Mouse (Mus musculus) embryonic facial prominence, embryonic 11.5 days (tissue): ENCODE measurements around the gene Pole4. TPM values are rescaled to one million over a fixed set of nuclear protein-coding genes. Genes with fewer than 3 reads are reported as not detected.

Experiments
- ATAC-seq: fragments of 200-750 bp; cut with Nextera tagmentation; replicated peaks from 2 replicates; pipeline ENCODE4 v1.8.0; 2017; ENCODE audit warnings: low read depth; ENCODE audit not compliant: insufficient number of reproducible peaks, low FRiP score, low TSS enrichment
- DNase-seq: peaks from one replicate; pipeline ENCODE4 v3.0.0-alpha.2; 2015; ENCODE audit warnings: low spot score
- H3K27ac ChIP-seq: fragments of 300-500 bp; sonication (generic); replicated peaks from 2 replicates; pipeline ENCODE4 v1.5.1; 2014; ENCODE audit warnings: mild to moderate bottlenecking, low read depth, low read length, control low read depth
- H3K27me3 ChIP-seq: fragments of 300-500 bp; sonication (generic); 2 replicates; pipeline ENCODE4 v1.6.1; 2014; ENCODE audit warnings: mild to moderate bottlenecking, low read length, moderate library complexity, mixed read lengths; ENCODE audit not compliant: control insufficient read depth, insufficient read depth
- H3K36me3 ChIP-seq: fragments of 300-500 bp; sonication (generic); replicated peaks from 2 replicates; pipeline ENCODE4 v1.6.1; 2014; ENCODE audit warnings: low read depth, mild to moderate bottlenecking, low read length, moderate library complexity, mixed read lengths; ENCODE audit not compliant: control insufficient read depth, insufficient read depth
- H3K4me1 ChIP-seq: fragments of 300-500 bp; sonication (generic); 2 replicates; pipeline ENCODE4 v1.6.1; 2014; ENCODE audit warnings: low read length, mixed read lengths; ENCODE audit not compliant: control insufficient read depth, insufficient read depth
- H3K4me2 ChIP-seq: fragments of 300-500 bp; sonication (generic); 2 replicates; pipeline ENCODE4 v1.6.1; 2014; ENCODE audit warnings: low read depth, mild to moderate bottlenecking, control low read depth, low read length, moderate library complexity
- H3K4me3 ChIP-seq: fragments of 300-500 bp; sonication (generic); 2 replicates; pipeline ENCODE4 v1.5.1; 2014; ENCODE audit warnings: low read depth, low read length, control low read depth
- H3K9ac ChIP-seq: fragments of 300-500 bp; sonication (generic); replicated peaks from 2 replicates; pipeline ENCODE4 v1.6.1; 2014; ENCODE audit warnings: mild to moderate bottlenecking, control low read depth, low read length
- H3K9me3 ChIP-seq: fragments of 300-500 bp; sonication (generic); replicated peaks from 2 replicates; pipeline ENCODE4 v1.6.1; 2016; ENCODE audit warnings: mild to moderate bottlenecking, low read length, inconsistent platforms, mixed read lengths; ENCODE audit not compliant: control insufficient read depth
- WGBS: fragments of 180-500 bp; shearing (Covaris S2); extraction: QIAGEN DNeasy Blood & Tissue Kit; methylation state at CpG from one replicate; pipeline ENCODE4 v1.1.7; 2014; 5-methylcytosine and 5-hydroxymethylcytosine counted together
- polyA plus RNA-seq: library from polyadenylated mRNA; unstranded; fragments of >200 nt; fragmentation: Nextera tagmentation; extraction: Ambion mirVana; gene quantifications from 2 replicates; pipeline ENCODE4 v1.2.1, GENCODE M21; 2014

The Pole4 gene
- 116 and 118 TPM in 2 replicates for polyA plus RNA-seq

DNA sequence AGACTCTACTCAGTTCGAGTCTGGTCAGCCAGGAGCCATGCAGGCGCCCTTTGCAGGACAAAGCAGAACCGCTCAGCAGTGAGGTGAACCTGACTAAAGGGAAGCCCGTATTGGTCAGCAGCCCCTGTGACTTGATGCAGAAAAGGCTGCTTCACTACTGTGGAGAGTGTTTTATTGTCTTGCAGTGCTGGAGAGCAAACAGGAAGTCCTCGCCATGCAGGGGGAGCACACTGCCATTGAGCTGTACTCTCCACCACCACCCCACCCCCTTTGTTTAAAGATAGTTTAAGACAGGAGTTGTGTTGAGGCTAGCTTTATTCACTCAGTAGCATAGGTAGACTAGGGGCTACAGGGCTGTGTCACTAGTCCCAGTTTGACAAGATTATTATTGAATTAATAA is at the start of gene Pole4:
Gene Pole4 (minus strand): TSS at position 145 of the 400 bp plus-strand sequence.
- Histone ChIP-seq H3K9ac (no peak within 1 kb of the TSS), H3K9me3 (no peaks in the 10 kb centered on the region), H3K4me2 (no peak within 1 kb of the TSS), H3K36me3 (no peaks in the 10 kb centered on the region), H3K4me1 (no peaks in the 10 kb centered on the region), H3K27me3 (no peaks in the 10 kb centered on the region), H3K27ac (no peak within 1 kb of the TSS), H3K4me3 (no peak within 1 kb of the TSS)
- 79% methylated on average over 5 of the region's 5 CpGs for WGBS
- DNase-seq, result no peak
- ATAC-seq, result no peak

DNA sequence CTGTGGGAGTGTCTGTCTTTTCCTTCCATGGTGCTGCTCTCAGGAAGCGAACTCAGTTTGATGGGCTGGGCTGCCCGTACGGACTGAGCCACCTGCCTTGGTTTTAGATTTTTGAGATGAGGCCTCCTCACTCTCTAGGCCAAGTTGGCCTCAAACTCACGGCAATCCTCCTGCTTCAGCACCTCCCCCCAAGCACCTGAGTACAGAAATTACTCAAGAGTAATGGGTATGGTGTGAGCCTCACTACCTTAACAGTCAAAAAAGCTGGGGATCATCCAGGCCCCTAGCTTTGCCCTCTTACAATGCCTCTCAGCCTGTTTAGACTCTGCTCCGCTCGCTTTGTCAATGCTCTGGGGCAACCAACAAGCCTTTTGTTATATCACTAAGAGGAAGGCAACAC is 49.6 kb upstream of the Pole4 start:
- Histone ChIP-seq H3K4me2 (no peak overlapping the region), H3K9ac (no peak overlapping the region), H3K4me1 (no peaks in the 10 kb centered on the region), H3K27ac (no peak overlapping the region), H3K27me3 (no peaks in the 10 kb centered on the region), H3K4me3 (no peak overlapping the region), H3K36me3 (no peaks in the 10 kb centered on the region; the same call in 1 of the 2 replicates), H3K9me3 (no peaks in the 10 kb centered on the region)
- WGBS, result 89% methylated on average over 6 of the region's 6 CpGs
- ATAC-seq, result no peak
- no peak for DNase-seq

DNA sequence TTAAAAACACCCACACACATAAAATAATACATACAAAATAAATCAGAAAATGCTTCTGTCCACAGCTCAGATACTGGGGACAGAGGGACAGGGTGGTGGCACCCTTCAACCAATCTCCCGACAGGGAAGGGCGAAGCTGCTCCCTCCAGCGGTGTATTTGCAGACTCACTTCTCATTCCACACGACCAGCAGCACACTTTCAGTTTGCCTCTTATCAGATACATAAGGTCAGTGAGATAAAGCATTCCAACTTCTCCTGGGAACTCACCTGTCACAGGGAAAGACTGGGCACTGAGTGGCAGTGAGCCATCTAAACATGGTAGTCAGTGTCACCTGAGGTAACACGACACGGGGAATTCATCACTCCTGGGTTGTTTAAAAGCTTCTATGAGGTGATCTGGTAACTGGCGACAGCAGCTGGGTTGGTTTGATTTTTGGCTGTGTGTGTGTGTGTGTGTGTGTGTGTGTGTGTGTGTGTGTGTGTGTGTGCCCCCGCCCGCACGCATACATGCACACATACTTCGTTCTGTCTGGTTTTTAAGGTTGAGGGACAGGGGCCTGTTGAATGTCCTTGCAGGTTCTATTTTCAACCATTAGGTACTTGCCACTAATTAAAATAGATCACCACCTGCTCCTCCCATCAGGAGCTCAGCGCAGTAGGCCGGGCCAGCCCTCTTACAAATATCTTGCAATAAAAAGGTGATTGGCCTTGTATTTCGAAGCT is 48.6 kb upstream of the Pole4 start:
- no peak for DNase-seq
- ATAC-seq, result no peak
- Histone ChIP-seq H3K9ac (no peak overlapping the region), H3K36me3 (no peaks in the 10 kb centered on the region; the same call in 1 of the 2 replicates), H3K9me3 (no peaks in the 10 kb centered on the region), H3K4me2 (no peak overlapping the region), H3K4me3 (no peak overlapping the region), H3K27ac (no peak overlapping the region), H3K4me1 (no peaks in the 10 kb centered on the region), H3K27me3 (no peaks in the 10 kb centered on the region)
- 92% methylated on average over 14 of the region's 14 CpGs for WGBS

DNA sequence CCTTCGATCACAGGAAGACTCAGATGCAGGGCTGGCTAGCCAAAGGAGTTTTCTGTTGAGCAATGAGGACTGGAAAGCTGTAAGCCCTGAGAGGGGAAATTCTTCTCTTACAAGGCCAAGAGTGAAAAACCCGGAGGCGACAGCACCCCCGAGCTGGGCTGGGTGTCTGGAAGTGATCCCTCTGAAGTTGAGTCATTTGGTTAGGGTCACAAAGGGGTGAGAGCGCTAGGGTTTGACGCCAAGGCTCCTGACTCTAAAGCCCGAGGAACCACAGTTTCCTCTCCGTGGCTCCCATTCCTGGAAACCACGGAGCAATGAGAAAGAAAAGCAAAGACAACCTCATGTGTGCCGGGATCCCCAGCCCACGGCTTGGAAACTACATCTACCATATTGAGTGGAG is 47.9 kb upstream of the Pole4 start:
- H3K27me3 ChIP-seq, result no peaks in the 10 kb centered on the region
- no peaks in the 10 kb centered on the region; the same call in 1 of the 2 replicates for H3K36me3 ChIP-seq
- H3K4me3 ChIP-seq, result no peak overlapping the region
- WGBS, result 80% methylated on average over 11 of the region's 11 CpGs
- DNase-seq (no peak), ATAC-seq (no peak)
- no peak overlapping the region for H3K9ac ChIP-seq
- H3K9me3 ChIP-seq, result no peaks in the 10 kb centered on the region
- H3K4me2 ChIP-seq, result no peak overlapping the region
- no peak overlapping the region for H3K27ac ChIP-seq
- no peaks in the 10 kb centered on the region for H3K4me1 ChIP-seq

DNA sequence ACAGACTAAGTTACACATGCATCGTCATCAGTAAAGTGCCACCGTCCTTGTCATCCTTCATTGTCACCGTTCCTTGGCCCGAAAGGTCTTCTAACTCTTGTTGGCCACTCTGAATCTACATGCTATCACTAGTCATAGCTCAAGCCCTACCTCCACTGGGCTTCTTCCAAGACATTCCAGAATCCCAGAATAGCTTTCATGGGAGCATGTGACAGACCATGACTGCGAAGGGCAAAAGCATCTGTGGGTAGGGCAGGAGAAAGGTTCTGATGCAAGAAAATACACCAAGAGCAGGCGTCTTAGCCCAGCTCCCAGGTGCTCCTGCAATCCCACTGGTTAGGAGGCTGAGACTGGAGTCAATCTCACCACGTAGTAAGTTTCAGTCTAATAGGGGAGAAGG is 46.6 kb upstream of the Pole4 start:
- no peaks in the 10 kb centered on the region; the same call in 1 of the 2 replicates for H3K36me3 ChIP-seq
- WGBS, result 94% methylated on average over 7 of the region's 7 CpGs
- no peak overlapping the region for H3K4me3 ChIP-seq

DNA sequence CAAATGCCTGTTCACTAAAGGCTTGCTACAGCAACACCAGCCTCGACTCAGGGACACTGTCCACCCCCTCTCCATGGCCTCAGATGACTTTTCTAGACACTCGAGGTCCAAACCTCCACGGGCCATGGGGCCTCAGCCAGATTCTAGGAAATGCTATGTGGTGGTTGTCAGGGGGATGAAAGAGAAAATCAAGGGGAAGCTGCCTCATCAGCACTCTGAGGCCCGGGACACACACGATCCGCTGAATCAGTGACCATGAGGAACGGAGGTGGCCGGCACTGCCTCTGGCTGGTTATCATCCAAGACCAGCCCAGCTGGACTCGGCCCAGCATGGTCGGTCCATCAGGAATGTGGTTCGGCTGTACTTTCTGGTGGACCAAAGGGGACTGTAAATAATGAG is 45.9 kb upstream of the Pole4 start:
- DNase-seq, result no peak
- no peak for ATAC-seq
- WGBS, result 90% methylated on average over 11 of the region's 11 CpGs
- H3K27me3 ChIP-seq, result no peaks in the 10 kb centered on the region
- no peaks in the 10 kb centered on the region; the same call in 1 of the 2 replicates for H3K36me3 ChIP-seq
- H3K4me3 ChIP-seq, result no peak overlapping the region
- no peak overlapping the region for H3K9ac ChIP-seq
- no peak overlapping the region for H3K4me2 ChIP-seq
- no peaks in the 10 kb centered on the region for H3K9me3 ChIP-seq
- no peaks in the 10 kb centered on the region for H3K4me1 ChIP-seq
- no peak overlapping the region for H3K27ac ChIP-seq

More for the DNA sequence above, 46.6 kb upstream of the Pole4 start:
- no peaks in the 10 kb centered on the region for H3K9me3 ChIP-seq
- no peak overlapping the region for H3K4me2 ChIP-seq
- no peak overlapping the region for H3K9ac ChIP-seq
- H3K27me3 ChIP-seq, result no peaks in the 10 kb centered on the region
- no peak overlapping the region for H3K27ac ChIP-seq
- ATAC-seq (no peak), DNase-seq (no peak)
- H3K4me1 ChIP-seq, result no peaks in the 10 kb centered on the region

DNA sequence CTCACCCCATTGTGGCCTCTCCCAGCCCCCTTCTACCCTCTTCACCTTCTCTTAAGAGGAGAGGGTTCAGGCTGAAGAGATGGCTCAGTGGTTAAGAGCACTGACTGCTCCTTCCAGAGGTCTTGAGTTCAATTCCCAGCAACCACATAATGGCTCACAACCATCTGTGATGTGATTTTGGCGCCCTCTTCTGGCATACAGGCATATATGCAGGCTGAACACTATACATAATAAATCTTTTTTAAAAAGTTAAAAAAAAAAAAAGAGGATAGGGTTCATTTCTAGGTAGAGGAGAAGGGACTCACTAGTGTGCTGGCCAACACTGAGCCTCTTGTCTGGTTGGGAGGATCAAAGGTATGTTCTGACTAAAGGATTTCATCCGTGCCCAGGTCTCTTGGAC is 44.9 kb upstream of the Pole4 start:
- no peak for ATAC-seq
- H3K4me2 ChIP-seq, result no peak overlapping the region
- H3K36me3 ChIP-seq, result no peaks in the 10 kb centered on the region; the same call in 1 of the 2 replicates
- no peaks in the 10 kb centered on the region for H3K4me1 ChIP-seq
- no peak for DNase-seq
- no peak overlapping the region for H3K9ac ChIP-seq
- H3K27ac ChIP-seq, result no peak overlapping the region
- WGBS, result 54% methylated on average over 2 of the region's 2 CpGs
- H3K27me3 ChIP-seq, result no peaks in the 10 kb centered on the region
- no peaks in the 10 kb centered on the region for H3K9me3 ChIP-seq
- no peak overlapping the region for H3K4me3 ChIP-seq

DNA sequence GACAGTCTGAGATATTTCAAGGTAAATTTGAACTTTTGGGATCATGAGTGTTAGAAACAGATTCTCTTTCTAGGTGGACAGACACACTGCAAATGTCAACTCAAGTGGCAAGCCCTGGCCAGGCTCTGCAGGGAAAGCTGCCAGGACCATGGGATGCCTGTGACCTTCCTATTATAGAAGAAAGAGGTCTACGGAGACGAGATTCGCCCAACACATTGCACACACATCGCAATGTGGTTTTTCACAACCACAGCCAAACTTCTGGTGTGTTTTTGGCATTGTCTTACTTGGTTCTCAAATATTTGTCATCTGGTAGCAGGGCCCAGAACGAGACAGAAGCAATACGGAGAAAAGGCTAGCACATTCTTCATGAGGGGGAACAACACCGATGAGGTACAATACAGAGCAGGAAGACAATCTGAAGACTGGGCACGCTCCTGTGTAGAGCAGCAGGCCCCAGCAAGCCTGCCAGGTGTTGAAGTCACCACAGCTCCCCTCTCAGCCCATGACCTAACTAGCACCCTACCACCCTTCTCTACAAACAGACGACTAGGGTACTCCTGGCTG is 43.0 kb upstream of the Pole4 start:
- DNase-seq (no peak), ATAC-seq (no peak)
- WGBS, result 95% methylated on average over 9 of the region's 9 CpGs
- H3K4me1 ChIP-seq, result no peaks in the 10 kb centered on the region
- H3K4me2 ChIP-seq, result no peak overlapping the region
- H3K27me3 ChIP-seq, result no peaks in the 10 kb centered on the region
- no peak overlapping the region for H3K9ac ChIP-seq
- H3K36me3 ChIP-seq, result no peaks in the 10 kb centered on the region; the same call in 1 of the 2 replicates
- H3K9me3 ChIP-seq, result no peaks in the 10 kb centered on the region
- H3K27ac ChIP-seq, result no peak overlapping the region
- H3K4me3 ChIP-seq, result no peak overlapping the region
